Mouse (Mus musculus): ENCODE measurements at regions not wholly inside any gene's neighbourhood (a gene's known extent, or its start where the extent isn't known, plus 50 kb on each side); places are given as distances from the start of the nearest gene placed in this dataset.
A peak's percentile ranks its signal among the peaks of the same experiment; 100 is the strongest.

DNA sequence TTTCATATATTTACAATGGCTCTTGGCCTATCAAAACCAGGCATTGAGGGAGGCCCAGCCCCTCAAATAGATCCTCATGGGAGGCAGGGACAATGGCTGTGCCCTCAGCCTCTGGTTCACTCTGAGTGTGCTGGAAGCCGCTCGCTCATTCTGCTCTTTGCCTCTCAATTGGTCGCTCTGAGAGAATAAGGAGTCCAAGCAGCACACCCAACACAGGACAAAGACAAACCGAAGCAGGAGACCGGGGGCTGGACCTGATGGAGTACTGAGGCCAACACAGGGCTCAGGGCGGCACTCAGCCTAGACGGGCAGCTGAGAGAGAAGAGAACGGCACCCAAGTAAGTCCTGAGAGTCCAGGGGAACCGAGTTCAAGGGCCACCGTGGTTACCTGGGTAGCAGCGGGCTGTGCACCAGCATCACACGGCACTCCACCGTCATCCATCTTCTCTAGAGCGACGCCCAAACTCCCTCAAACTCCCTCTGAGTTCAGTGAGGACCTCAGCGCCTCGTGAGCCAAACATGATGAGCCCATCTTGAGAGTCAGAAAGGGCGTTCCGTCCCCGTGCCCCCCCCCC, 145.8 kb downstream of the Setd4 start:
- Histone ChIP-seq H3K4me1 (ENCODE audit: control insufficient read depth, insufficient read depth, low read length) (peaks cover 21% of the 10 kb centered on the region), H3K9me3 (ENCODE audit: control insufficient read depth, low read length) (no peaks in the 10 kb centered on the region), H3K27ac (replicated peaks; ENCODE audit: low read depth, low read length) (no peak overlapping the region), H3K4me3 (replicated peaks; ENCODE audit: low read length) (no peak overlapping the region), H3K36me3 (ENCODE audit: control insufficient read depth, insufficient read depth, low read length) (no peaks in the 10 kb centered on the region), H3K9ac (ENCODE audit: low read depth, low read length, severe bottlenecking) (no peak overlapping the region), H3K4me2 (replicated peaks; ENCODE audit: low read depth, low read length, severe bottlenecking) (no peak overlapping the region), H3K27me3 (ENCODE audit: control insufficient read depth, insufficient read depth, low read length) (no peaks in the 10 kb centered on the region)
- no peak for TF ChIP-seq POLR2A (IDR thresholded peaks at IDR 0.05; ENCODE audit: borderline replicate concordance, extremely low read depth, insufficient read depth, insufficient read length)
- ATAC-seq (ENCODE audit: low FRiP score, low read depth) = no peak
- WGBS = 94% methylated on average over 19 of the region's 20 CpGs
- no peak for DNase-seq (ENCODE audit: low spot score)

DNA sequence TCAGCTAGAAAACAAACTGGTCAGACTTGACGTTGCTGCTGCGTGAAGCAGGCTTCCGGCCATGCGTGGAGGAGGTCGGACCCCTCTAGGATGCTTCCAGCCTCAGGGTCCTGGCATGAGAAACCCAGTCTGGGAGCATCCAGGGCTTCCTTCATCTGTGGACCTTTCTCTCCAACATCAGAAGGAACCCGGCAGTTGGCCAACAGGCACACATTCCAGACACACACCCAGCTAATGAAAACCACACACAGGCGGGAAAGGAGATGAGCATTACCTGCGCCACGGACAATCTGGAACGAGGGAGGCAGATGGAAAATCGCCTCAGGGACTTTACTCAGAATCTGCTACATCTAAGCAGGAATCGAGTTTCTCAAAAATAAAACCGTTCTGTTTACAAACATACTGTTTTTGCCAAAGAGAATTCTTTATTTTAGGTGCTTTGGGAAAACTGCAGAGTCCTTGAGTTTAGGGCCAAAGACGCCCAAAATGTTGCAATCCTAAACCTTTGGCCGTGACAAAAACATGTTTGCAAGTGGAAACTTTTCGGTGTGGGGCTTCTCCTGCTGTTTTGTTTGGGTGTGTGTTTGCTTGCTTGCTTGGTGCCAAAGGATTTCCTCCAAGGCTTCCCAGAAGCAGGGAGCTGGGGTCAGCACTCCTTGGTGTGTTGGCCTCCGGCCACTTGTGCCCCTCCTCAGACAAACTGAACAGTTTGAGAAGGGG, 147.0 kb downstream of the Setd4 start:
- no peak overlapping the region for H3K27ac ChIP-seq (replicated peaks; ENCODE audit: low read depth, low read length)
- no peaks in the 10 kb centered on the region for H3K9me3 ChIP-seq (ENCODE audit: control insufficient read depth, low read length)
- ATAC-seq (ENCODE audit: low FRiP score, low read depth) (no peak), DNase-seq (ENCODE audit: low spot score) (peak; percentile 35)
- no peaks in the 10 kb centered on the region for H3K27me3 ChIP-seq (ENCODE audit: control insufficient read depth, insufficient read depth, low read length)
- 49% methylated on average over 17 of the region's 17 CpGs for WGBS
- H3K4me3 ChIP-seq (replicated peaks; ENCODE audit: low read length) = no peak overlapping the region
- no peak for TF ChIP-seq POLR2A (IDR thresholded peaks at IDR 0.05; ENCODE audit: borderline replicate concordance, extremely low read depth, insufficient read depth, insufficient read length)
- H3K4me2 ChIP-seq (replicated peaks; ENCODE audit: low read depth, low read length, severe bottlenecking) = no peak overlapping the region; the same call in 1 of the 2 replicates
- no peaks in the 10 kb centered on the region for H3K36me3 ChIP-seq (ENCODE audit: control insufficient read depth, insufficient read depth, low read length)
- H3K4me1 ChIP-seq (ENCODE audit: control insufficient read depth, insufficient read depth, low read length) = peaks cover 17% of the 10 kb centered on the region
- no peak overlapping the region for H3K9ac ChIP-seq (ENCODE audit: low read depth, low read length, severe bottlenecking)

DNA sequence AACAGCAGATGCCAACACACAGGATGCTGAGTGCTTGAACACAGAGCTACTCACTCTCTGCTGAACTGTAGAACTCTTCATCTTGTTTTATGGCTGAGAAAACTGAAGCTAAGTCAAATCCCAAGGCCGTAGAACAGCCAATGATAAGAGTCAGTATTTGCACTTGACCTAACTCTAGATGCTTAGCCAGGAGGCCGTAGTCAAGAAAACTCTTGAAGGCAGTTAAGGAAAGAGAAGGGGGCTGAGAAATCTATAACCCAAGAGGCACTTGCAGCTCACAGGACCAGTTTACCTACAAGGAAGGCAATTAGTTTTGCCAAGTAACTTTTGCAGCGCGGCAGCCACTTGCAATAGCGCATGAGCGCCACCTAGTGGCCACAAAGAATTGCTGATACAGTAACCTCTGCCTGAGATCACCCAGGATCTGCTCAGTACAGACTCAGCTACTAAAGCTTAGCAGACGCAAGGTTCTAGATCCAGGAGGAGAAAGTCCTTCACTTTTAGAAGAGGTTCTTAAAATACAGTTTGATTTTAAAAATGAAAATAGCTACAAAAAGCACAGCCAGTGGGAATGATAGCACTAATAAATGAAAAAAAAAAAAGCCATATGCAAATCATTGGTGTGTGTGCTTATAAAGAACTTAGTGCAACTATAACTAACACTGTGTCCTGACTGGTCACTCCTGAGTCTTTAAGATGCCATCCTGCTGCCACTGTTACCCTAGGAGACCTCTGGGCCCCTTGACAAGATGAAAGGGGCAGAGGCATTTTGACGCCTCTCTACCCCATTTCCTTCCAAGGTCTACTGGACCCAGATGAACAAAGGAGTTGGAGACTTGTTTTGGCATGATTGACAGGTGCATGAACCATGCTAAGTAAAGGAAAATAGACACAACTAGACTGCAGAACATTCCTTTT, 149.5 kb downstream of the Setd4 start:
- peak; percentile 88 for DNase-seq (ENCODE audit: low spot score)
- Histone ChIP-seq H3K4me2 (replicated peaks; ENCODE audit: low read depth, low read length, severe bottlenecking) (no peak overlapping the region), H3K9ac (ENCODE audit: low read depth, low read length, severe bottlenecking) (no peak overlapping the region), H3K27ac (replicated peaks; ENCODE audit: low read depth, low read length) (no peak overlapping the region), H3K27me3 (ENCODE audit: control insufficient read depth, insufficient read depth, low read length) (no peaks in the 10 kb centered on the region), H3K9me3 (ENCODE audit: control insufficient read depth, low read length) (no peaks in the 10 kb centered on the region), H3K4me3 (replicated peaks; ENCODE audit: low read length) (no peak overlapping the region), H3K36me3 (ENCODE audit: control insufficient read depth, insufficient read depth, low read length) (no peaks in the 10 kb centered on the region), H3K4me1 (ENCODE audit: control insufficient read depth, insufficient read depth, low read length) (peaks cover 11% of the 10 kb centered on the region)
- 19% methylated on average over 8 of the region's 8 CpGs for WGBS
- no peak for TF ChIP-seq POLR2A (IDR thresholded peaks at IDR 0.05; ENCODE audit: borderline replicate concordance, extremely low read depth, insufficient read depth, insufficient read length)
- no peak for ATAC-seq (ENCODE audit: low FRiP score, low read depth)

DNA sequence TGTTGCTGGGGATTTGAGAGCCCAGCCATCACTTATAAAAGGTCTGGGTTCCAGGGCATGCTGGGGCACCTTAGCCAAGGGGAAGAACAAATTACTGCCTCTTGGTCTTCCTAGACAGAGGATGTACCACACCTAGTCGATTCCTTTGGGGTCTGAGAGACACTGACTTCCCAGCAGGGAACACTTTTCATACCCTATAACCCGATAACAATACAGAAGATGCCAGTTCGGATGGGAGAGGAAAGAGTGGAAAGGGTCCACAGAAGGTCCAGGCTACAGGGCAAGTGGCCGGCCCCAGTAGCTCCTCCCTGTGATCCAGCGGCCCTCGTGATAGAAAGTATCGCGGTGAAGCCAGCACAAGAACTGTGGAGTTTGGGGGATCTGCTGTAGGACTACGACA, 150.8 kb downstream of the Setd4 start:
- TF ChIP-seq POLR2A (IDR thresholded peaks at IDR 0.05; ENCODE audit: borderline replicate concordance, extremely low read depth, insufficient read depth, insufficient read length) = no peak
- no peak overlapping the region for H3K9ac ChIP-seq (ENCODE audit: low read depth, low read length, severe bottlenecking)
- no peak for ATAC-seq (ENCODE audit: low FRiP score, low read depth)
- peaks cover 4% of the 10 kb centered on the region for H3K4me1 ChIP-seq (ENCODE audit: control insufficient read depth, insufficient read depth, low read length)
- no peaks in the 10 kb centered on the region for H3K36me3 ChIP-seq (ENCODE audit: control insufficient read depth, insufficient read depth, low read length)
- no peak for DNase-seq (ENCODE audit: low spot score)
- WGBS = 77% methylated on average over 9 of the region's 9 CpGs
- no peak overlapping the region for H3K4me3 ChIP-seq (replicated peaks; ENCODE audit: low read length)
- no peak overlapping the region for H3K27ac ChIP-seq (replicated peaks; ENCODE audit: low read depth, low read length)
- H3K9me3 ChIP-seq (ENCODE audit: control insufficient read depth, low read length) = no peaks in the 10 kb centered on the region
- H3K4me2 ChIP-seq (replicated peaks; ENCODE audit: low read depth, low read length, severe bottlenecking) = no peak overlapping the region
- no peaks in the 10 kb centered on the region for H3K27me3 ChIP-seq (ENCODE audit: control insufficient read depth, insufficient read depth, low read length)

DNA sequence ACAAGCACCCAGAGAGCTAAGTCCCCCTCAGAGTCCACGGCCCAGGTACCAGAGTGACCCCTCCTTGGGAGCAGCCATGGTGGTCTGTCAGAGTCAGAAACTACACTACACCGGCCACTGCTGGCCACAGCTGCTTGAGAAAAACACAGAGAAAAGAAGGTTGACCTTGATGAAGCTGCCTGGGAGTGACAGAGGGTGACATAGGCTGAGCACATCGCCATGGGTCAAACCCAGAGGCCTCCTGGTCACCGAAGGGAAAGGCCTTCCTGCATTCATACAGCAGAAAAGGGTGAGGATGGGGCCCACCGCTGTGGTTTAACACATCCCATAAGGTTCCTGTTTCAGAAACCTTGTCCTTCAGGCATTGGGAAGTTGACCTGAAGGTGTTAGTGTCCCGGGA, 153.0 kb downstream of the Setd4 start:
- H3K4me3 ChIP-seq (replicated peaks; ENCODE audit: low read length) = no peak overlapping the region
- 85% methylated on average over 6 of the region's 6 CpGs for WGBS
- ATAC-seq (ENCODE audit: low FRiP score, low read depth) = no peak
- no peak for DNase-seq (ENCODE audit: low spot score)
- H3K27me3 ChIP-seq (ENCODE audit: control insufficient read depth, insufficient read depth, low read length) = no peaks in the 10 kb centered on the region
- H3K36me3 ChIP-seq (ENCODE audit: control insufficient read depth, insufficient read depth, low read length) = no peaks in the 10 kb centered on the region
- no peak overlapping the region for H3K9ac ChIP-seq (ENCODE audit: low read depth, low read length, severe bottlenecking)
- H3K4me1 ChIP-seq (ENCODE audit: control insufficient read depth, insufficient read depth, low read length) = 0 out of 2 replicates have a peak, but pooled peaks cover 4% of the 10 kb centered on the region
- H3K9me3 ChIP-seq (ENCODE audit: control insufficient read depth, low read length) = no peaks in the 10 kb centered on the region
- TF ChIP-seq POLR2A (IDR thresholded peaks at IDR 0.05; ENCODE audit: borderline replicate concordance, extremely low read depth, insufficient read depth, insufficient read length) = no peak
- no peak overlapping the region for H3K4me2 ChIP-seq (replicated peaks; ENCODE audit: low read depth, low read length, severe bottlenecking)
- H3K27ac ChIP-seq (replicated peaks; ENCODE audit: low read depth, low read length) = no peak overlapping the region
